Mouse (Mus musculus) megakaryocyte, embryonic 14.5 days (primary cell): ENCODE results near the gene Agmo.

ENCODE experiments used
- FLI1 ChIP-seq: IDR thresholded peaks from 2 replicates; pipeline ENCODE4 v1.6.1; 2012; ENCODE audit warnings: low read length, inconsistent platforms, mixed read lengths
- GATA1 ChIP-seq: IDR thresholded peaks from 3 replicates; pipeline ENCODE4 v1.6.1; 2012; ENCODE audit warnings: mixed read lengths, low read length, inconsistent platforms, borderline replicate concordance

GRCm38 (mm10) chr12:37392316-37392715 lies 150.9 kb downstream of the Agmo start:
- no peak for TF ChIP-seq GATA1
- no peak for TF ChIP-seq FLI1
